Mouse (Mus musculus): ENCODE results near the gene Stum. TPM values are rescaled to one million over a fixed set of nuclear protein-coding genes. Genes with fewer than 3 reads are reported as not detected.

Stum gene
- polyA plus RNA-seq, 1 experiment from 2014 or later = 15.6 TPM

DNA sequence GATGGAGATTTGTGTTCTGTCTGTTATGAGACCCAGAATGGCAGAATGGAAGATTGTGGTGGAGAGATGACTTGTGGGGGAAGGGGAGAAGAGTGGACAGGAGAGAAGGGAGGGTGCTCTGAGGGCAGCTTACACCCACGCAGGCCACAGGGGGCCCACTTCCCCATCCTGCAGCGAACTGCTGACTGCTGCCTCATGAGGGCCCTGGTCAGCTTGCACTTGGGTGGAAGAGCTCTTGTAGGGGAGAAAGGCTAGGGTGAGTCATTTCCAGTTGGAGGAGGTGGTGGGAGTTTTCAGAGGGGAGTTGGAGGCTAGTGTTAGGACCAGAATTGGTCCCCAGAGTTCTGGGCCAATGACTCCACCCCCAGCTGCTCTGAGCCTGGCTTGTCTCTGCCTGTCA, 66.2 kb downstream of the Stum start:
- Histone ChIP-seq H3K4me2 (replicated peaks) (no peak overlapping the region), H3K27me3 (ENCODE audit: control insufficient read depth, insufficient read depth, low read length) (no peaks in the 10 kb centered on the region), H3K4me3 (replicated peaks; ENCODE audit: low read length) (no peak overlapping the region), H3K9me3 (ENCODE audit: control insufficient read depth, low read length) (no peaks in the 10 kb centered on the region), H3K27ac (no peak overlapping the region), H3K4me1 (replicated peaks; ENCODE audit: control insufficient read depth, insufficient read depth, low read length) (peaks cover 15% of the 10 kb centered on the region; the same call in 1 of the 2 replicates), H3K9ac (no peak overlapping the region), H3K36me3 (replicated peaks; ENCODE audit: control insufficient read depth, insufficient read depth) (no peaks in the 10 kb centered on the region)
- 51% methylated on average over 2 of the region's 2 CpGs for WGBS
- DNase-seq (ENCODE audit: low spot score) (no peak), ATAC-seq (ENCODE audit: low FRiP score) (no peak)

GRCm38 (mm10) chr1:180415836-180416235, 67.5 kb downstream of the Stum start:
- H3K27ac ChIP-seq = no peak overlapping the region
- ATAC-seq (ENCODE audit: low FRiP score) (no peak), DNase-seq (ENCODE audit: low spot score) (no peak)
- no peak overlapping the region for H3K4me3 ChIP-seq (replicated peaks; ENCODE audit: low read length)
- H3K9ac ChIP-seq = no peak overlapping the region
- H3K9me3 ChIP-seq (ENCODE audit: control insufficient read depth, low read length) = no peaks in the 10 kb centered on the region
- peaks cover 3% of the 10 kb centered on the region; the same call in 1 of the 2 replicates for H3K4me1 ChIP-seq (replicated peaks; ENCODE audit: control insufficient read depth, insufficient read depth, low read length)
- no peaks in the 10 kb centered on the region for H3K36me3 ChIP-seq (replicated peaks; ENCODE audit: control insufficient read depth, insufficient read depth)
- H3K27me3 ChIP-seq (ENCODE audit: control insufficient read depth, insufficient read depth, low read length) = no peaks in the 10 kb centered on the region
- no peak overlapping the region for H3K4me2 ChIP-seq (replicated peaks)
- WGBS = 88% methylated on average over 7 of the region's 7 CpGs

DNA sequence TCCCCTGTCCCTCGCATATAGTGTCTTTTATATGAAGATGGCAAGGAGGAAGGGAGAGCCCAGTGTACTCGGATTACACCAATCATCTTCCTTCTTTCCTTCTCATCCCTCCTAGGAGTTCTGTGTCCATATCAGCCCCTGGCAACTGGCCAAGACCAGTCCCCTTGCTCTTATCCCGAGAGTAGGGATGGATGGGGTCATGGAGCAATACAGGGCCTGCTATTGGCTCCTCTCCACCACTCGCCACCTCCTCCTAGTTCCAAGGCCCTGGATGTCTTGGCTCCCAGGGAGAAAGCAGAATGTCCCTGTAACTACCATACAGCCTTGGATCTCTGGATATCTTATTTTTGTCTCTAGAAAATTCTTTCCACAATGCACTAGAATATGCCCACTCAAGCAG, 68.2 kb downstream of the Stum start:
- Histone ChIP-seq H3K27me3 (ENCODE audit: control insufficient read depth, insufficient read depth, low read length) (no peaks in the 10 kb centered on the region), H3K4me2 (replicated peaks) (no peak overlapping the region), H3K9ac (no peak overlapping the region), H3K9me3 (ENCODE audit: control insufficient read depth, low read length) (no peaks in the 10 kb centered on the region), H3K4me1 (replicated peaks; ENCODE audit: control insufficient read depth, insufficient read depth, low read length) (no peaks in the 10 kb centered on the region), H3K4me3 (replicated peaks; ENCODE audit: low read length) (no peak overlapping the region), H3K36me3 (replicated peaks; ENCODE audit: control insufficient read depth, insufficient read depth) (no peaks in the 10 kb centered on the region), H3K27ac (no peak overlapping the region)
- 54% methylated on average over 4 of the region's 4 CpGs for WGBS
- DNase-seq (ENCODE audit: low spot score) (no peak), ATAC-seq (ENCODE audit: low FRiP score) (no peak)

DNA sequence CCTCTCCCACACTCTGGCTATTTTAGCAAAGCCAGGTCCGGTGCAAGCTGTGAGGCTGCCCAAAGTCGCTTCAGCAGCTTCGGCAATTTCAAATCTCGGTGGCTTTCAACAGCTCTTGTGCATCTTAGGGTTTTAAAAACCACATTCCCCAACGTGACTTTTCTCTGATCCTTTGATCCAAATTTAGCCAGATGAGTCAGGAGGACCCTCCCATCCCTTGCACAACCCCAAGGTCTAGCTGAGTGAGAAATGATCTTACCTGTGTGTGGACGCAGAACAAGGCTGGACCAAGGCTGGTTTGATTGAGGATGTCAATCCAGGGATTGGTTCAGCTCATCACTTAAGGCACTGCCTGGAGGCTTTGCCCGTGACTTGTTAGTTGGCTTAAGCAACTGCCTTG, 73.0 kb downstream of the Stum start:
- WGBS = 79% methylated on average over 7 of the region's 7 CpGs
- H3K9me3 ChIP-seq (ENCODE audit: control insufficient read depth, low read length) = no peaks in the 10 kb centered on the region
- H3K4me3 ChIP-seq (replicated peaks; ENCODE audit: low read length) = no peak overlapping the region
- no peak overlapping the region for H3K9ac ChIP-seq
- H3K4me2 ChIP-seq (replicated peaks) = no peak overlapping the region
- DNase-seq (ENCODE audit: low spot score) (no peak), ATAC-seq (ENCODE audit: low FRiP score) (no peak)
- no peaks in the 10 kb centered on the region for H3K36me3 ChIP-seq (replicated peaks; ENCODE audit: control insufficient read depth, insufficient read depth)
- no peak overlapping the region for H3K27ac ChIP-seq
- H3K4me1 ChIP-seq (replicated peaks; ENCODE audit: control insufficient read depth, insufficient read depth, low read length) = no peaks in the 10 kb centered on the region; the same call in 1 of the 2 replicates
- no peaks in the 10 kb centered on the region for H3K27me3 ChIP-seq (ENCODE audit: control insufficient read depth, insufficient read depth, low read length)

DNA sequence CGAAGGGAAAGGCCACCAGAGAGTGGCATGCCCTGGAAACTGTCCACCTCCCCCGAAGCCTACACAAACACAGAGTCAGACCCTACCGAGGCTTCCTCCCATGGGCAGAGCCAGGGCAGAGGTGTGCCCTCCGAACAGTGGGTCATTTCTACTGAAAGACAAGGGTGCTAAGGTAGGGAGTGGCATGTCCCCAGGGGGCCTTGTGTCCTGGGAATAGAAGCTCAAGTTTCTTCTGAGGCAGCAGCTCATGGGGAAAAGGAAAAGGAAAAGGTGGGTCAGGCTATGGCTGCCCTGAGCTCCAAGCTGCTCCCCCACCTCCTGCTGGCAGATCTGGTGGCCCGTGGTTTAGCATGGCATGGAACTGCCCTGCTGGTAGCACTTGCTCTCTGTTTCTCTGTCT, 73.5 kb downstream of the Stum start:
- 74% methylated on average over 5 of the region's 5 CpGs for WGBS
- no peak overlapping the region for H3K27ac ChIP-seq
- no peak for ATAC-seq (ENCODE audit: low FRiP score)

DNA sequence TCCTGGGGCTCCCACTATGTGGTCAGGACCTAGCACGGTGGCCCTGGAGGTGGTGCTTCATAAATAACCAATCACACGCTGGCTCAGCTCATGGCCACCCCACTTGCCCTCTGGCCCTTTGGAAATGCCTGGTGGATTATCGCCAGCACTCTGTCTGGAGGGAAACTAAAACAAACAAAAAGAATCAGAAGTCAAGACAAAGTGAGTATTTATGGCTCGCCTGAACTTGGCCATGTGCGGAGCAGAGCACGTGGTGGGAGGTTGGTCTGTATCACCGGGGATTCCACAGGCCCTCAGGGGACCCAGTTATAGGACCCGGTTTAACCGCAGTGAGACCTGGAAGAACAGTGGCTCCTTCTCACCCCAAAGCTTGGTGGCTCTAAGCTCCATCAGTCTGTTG, 74.5 kb downstream of the Stum start:
- ATAC-seq (ENCODE audit: low FRiP score) = no peak
- Histone ChIP-seq H3K9ac (no peak overlapping the region), H3K36me3 (replicated peaks; ENCODE audit: control insufficient read depth, insufficient read depth) (no peaks in the 10 kb centered on the region), H3K27me3 (ENCODE audit: control insufficient read depth, insufficient read depth, low read length) (no peaks in the 10 kb centered on the region), H3K9me3 (ENCODE audit: control insufficient read depth, low read length) (no peaks in the 10 kb centered on the region), H3K27ac (no peak overlapping the region), H3K4me1 (replicated peaks; ENCODE audit: control insufficient read depth, insufficient read depth, low read length) (no peaks in the 10 kb centered on the region; the same call in 1 of the 2 replicates), H3K4me3 (replicated peaks; ENCODE audit: low read length) (no peak overlapping the region), H3K4me2 (replicated peaks) (no peak overlapping the region)
- DNase-seq (ENCODE audit: low spot score) = no peak
- 69% methylated on average over 9 of the region's 9 CpGs for WGBS

More for the DNA sequence above, 73.5 kb downstream of the Stum start:
- no peaks in the 10 kb centered on the region for H3K36me3 ChIP-seq (replicated peaks; ENCODE audit: control insufficient read depth, insufficient read depth)
- no peak for DNase-seq (ENCODE audit: low spot score)
- H3K4me1 ChIP-seq (replicated peaks; ENCODE audit: control insufficient read depth, insufficient read depth, low read length) = no peaks in the 10 kb centered on the region; the same call in 1 of the 2 replicates
- no peak overlapping the region for H3K4me2 ChIP-seq (replicated peaks)
- no peaks in the 10 kb centered on the region for H3K9me3 ChIP-seq (ENCODE audit: control insufficient read depth, low read length)
- no peak overlapping the region for H3K4me3 ChIP-seq (replicated peaks; ENCODE audit: low read length)
- H3K9ac ChIP-seq = no peak overlapping the region
- no peaks in the 10 kb centered on the region for H3K27me3 ChIP-seq (ENCODE audit: control insufficient read depth, insufficient read depth, low read length)

DNA sequence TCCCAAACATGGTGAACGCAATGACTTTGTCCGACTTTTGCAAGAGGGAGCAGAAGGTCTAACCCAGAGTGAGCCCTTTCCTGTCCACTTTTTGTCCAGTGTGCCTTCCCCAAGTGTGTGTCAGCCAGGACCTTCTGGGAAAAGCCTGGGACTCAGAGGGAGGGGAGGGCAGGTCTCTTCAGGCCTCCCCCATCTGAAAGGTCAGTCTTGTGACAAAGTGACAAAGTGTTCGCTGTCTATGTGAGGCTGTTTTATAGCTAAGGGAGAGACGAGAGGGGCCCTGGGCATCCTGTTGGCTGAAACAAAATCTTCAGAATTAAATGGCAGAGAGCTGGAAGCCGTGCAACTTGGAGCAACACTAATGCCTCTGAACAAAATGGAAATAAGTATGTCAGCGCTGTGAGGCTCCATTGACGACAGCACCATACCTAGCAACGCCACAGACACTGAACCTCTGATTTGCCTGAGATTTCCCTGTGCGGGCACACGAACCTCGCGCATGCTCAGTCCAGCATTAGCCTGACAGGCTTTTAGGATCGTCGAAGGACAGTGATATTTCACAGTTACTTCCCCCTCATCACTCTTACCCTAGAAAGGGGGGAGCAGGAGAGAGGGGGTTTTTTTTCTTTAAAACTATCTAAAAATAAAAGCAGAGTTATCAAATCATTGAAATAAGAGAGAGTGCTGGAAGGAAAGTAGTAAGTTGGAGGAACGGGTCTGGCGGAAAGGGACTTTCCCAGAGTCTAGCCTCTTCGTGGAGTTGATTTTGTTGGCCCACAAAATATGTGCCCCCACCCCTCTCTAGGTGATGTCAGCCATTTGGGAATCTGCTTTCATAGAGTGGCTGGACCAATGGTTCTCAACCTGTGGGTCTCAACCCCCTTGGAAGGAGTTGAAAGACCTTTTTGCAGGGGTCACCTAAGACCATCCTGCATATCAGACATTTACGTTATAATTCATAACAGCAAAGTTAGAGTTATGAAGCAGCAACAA, 75.3 kb downstream of the Stum start:
- no peaks in the 10 kb centered on the region for H3K27me3 ChIP-seq (ENCODE audit: control insufficient read depth, insufficient read depth, low read length)
- DNase-seq (ENCODE audit: low spot score) (no peak), ATAC-seq (ENCODE audit: low FRiP score) (peak; percentile 29; the same call in 1 of the 2 replicates)
- no peak overlapping the region; the same call in 1 of the 2 replicates for H3K27ac ChIP-seq
- no peaks in the 10 kb centered on the region for H3K9me3 ChIP-seq (ENCODE audit: control insufficient read depth, low read length)
- H3K9ac ChIP-seq = no peak overlapping the region
- H3K4me1 ChIP-seq (replicated peaks; ENCODE audit: control insufficient read depth, insufficient read depth, low read length) = no peaks in the 10 kb centered on the region; the same call in 1 of the 2 replicates
- no peak overlapping the region for H3K4me3 ChIP-seq (replicated peaks; ENCODE audit: low read length)
- H3K36me3 ChIP-seq (replicated peaks; ENCODE audit: control insufficient read depth, insufficient read depth) = no peaks in the 10 kb centered on the region
- H3K4me2 ChIP-seq (replicated peaks) = no peak overlapping the region
- WGBS = 73% methylated on average over 18 of the region's 18 CpGs

GRCm38 (mm10) chr1:180407171-180407671, 76.1 kb downstream of the Stum start:
- no peak overlapping the region for H3K4me3 ChIP-seq (replicated peaks; ENCODE audit: low read length)
- WGBS = 10% methylated on average over 16 of the region's 16 CpGs

GRCm38 (mm10) chr1:180406336-180407035, 76.8 kb downstream of the Stum start:
- Histone ChIP-seq H3K4me2 (replicated peaks) (peak overlapping the region; percentile 33), H3K36me3 (replicated peaks; ENCODE audit: control insufficient read depth, insufficient read depth) (no peaks in the 10 kb centered on the region), H3K27ac (no peak overlapping the region), H3K9ac (no peak overlapping the region), H3K9me3 (ENCODE audit: control insufficient read depth, low read length) (no peaks in the 10 kb centered on the region), H3K4me1 (replicated peaks; ENCODE audit: control insufficient read depth, insufficient read depth, low read length) (no peaks in the 10 kb centered on the region; the same call in 1 of the 2 replicates), H3K27me3 (ENCODE audit: control insufficient read depth, insufficient read depth, low read length) (no peaks in the 10 kb centered on the region), H3K4me3 (replicated peaks; ENCODE audit: low read length) (no peak overlapping the region)
- WGBS = 77% methylated on average over 11 of the region's 11 CpGs
- no peak for ATAC-seq (ENCODE audit: low FRiP score)
- no peak for DNase-seq (ENCODE audit: low spot score)

More at GRCm38 (mm10) chr1:180407171-180407671, 76.1 kb downstream of the Stum start:
- no peaks in the 10 kb centered on the region for H3K27me3 ChIP-seq (ENCODE audit: control insufficient read depth, insufficient read depth, low read length)
- H3K4me2 ChIP-seq (replicated peaks) = peak overlapping the region; percentile 33
- no peaks in the 10 kb centered on the region for H3K9me3 ChIP-seq (ENCODE audit: control insufficient read depth, low read length)
- H3K4me1 ChIP-seq (replicated peaks; ENCODE audit: control insufficient read depth, insufficient read depth, low read length) = no peaks in the 10 kb centered on the region; the same call in 1 of the 2 replicates
- H3K9ac ChIP-seq = peak overlapping the region; percentile 8; the same call in 1 of the 2 replicates
- ATAC-seq (ENCODE audit: low FRiP score) = peak; percentile 81
- H3K36me3 ChIP-seq (replicated peaks; ENCODE audit: control insufficient read depth, insufficient read depth) = no peaks in the 10 kb centered on the region
- DNase-seq (ENCODE audit: low spot score) = peak; percentile 88
- H3K27ac ChIP-seq = no peak overlapping the region; the same call in 1 of the 2 replicates
